Mouse (Mus musculus) embryonic stem cell, embryonic (primary cell): Measurements from ENCODE around the gene Rasa3.

Experiments
- CTCF ChIA-PET, 4 experiments: fragments of 300-600 bp in 2 of 4; fragments of 350-600 bp in 2 of 4; sonication (Branson Sonifier 250); formaldehyde crosslinking; loops; one replicate each; lab custom pipeline; 2022; ENCODE audit warnings: inconsistent platforms in 2 of 4; lab: Charles Lee
- POLR2A ChIA-PET, 4 experiments: fragments of 300-600 bp in 2 of 4; fragments of 350-600 bp in 2 of 4; sonication (Branson Sonifier 250); formaldehyde crosslinking; loops; one replicate each; lab custom pipeline; 2022; ENCODE audit warnings: antibody characterized with exemption in 4 of 4, inconsistent platforms in 1 of 4; lab: Charles Lee

Rasa3 gene

DNA sequence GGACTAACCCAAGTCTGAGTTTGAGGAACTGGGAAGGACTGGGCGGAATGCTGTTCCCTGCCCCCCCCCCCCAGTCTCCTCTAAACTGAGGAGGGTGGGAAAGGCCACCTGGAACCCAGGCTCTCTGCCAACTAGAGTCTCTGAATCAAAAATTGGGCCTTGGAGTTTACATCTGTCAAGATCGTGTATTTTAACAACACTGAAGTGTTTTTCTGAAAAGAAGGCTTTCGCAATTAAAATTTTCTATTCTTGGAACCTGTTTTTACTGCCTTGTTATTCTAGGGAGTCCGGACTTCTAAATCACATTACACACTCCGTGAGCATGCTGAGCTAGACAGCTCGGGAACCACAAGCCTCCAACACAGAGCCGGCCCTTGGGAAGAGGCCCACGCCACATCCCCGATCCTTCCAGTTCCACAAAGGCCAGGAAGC lies 36.9 kb downstream of the Rasa3 start:
- POLR2A ChIA-PET = interaction anchor here in 2 of 4 experiments (0.7 to 1.1 kb wide), 2 partner anchors 15 to 37 kb away, joined by 3 to 4 read pairs; partner anchors contain the start of gene Rasa3 (in 1 of the 2)
- CTCF ChIA-PET = no interaction called here

DNA sequence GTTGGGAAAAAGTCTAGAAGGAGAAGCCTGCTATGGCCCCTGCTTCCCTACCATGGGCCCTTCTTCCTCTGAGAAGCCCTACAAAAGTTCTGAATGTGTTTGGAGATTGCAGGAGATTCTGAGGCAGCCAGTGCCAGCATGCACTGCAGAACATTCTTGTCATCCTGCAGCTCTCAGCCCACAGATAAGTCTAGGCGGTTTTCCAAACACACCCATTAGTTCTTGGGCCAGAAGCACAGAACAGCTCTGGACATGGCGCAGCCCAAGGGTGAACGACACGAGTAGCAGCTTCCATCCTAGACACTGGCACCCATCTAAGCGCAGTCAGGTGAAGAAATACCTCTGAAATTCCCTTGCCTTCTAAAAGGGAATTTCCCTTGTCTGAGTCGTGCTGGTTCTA lies 44.3 kb downstream of the Rasa3 start:
- POLR2A ChIA-PET = interaction anchor here in 1 of 4 experiments (1.0 kb wide), 1 partner anchor 16 kb away, joined by 3 read pairs; no protein-coding TSS in a partner anchor

GRCm38 (mm10) chr8:13632309-13632708 lies 45.1 kb downstream of the Rasa3 start:
- ChIA-PET POLR2A (no interaction called here), CTCF (no interaction called here)

More for the DNA sequence above, 44.3 kb downstream of the Rasa3 start:
- CTCF ChIA-PET = no interaction called here

DNA sequence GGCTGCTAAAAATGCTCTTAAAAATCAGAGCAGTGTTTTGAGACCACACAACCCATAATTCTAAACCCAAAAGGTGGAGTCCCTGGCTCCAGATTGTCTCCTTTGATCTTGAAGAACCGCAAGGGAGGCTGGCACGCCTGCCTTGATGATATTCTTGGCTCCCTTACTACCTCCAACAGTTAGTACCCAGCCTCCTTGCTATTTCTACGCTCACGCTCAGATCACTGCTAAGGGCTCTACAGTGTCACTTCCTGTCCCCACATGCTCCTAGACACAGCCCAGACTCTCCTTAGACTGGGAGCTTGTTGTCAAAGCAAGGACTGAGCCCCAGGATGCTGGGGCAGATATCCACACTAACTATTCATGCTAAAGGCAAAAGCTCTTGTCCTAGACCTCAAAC lies 46.6 kb downstream of the Rasa3 start:
- ChIA-PET CTCF (no interaction called here), POLR2A (interaction anchor here in 2 of 4 experiments (0.9 to 1.5 kb wide), 4 partner anchors 11 to 183 kb away, joined by 3 read pairs; partner anchors contain the start of gene Rasa3 (in 1 of the 2))

DNA sequence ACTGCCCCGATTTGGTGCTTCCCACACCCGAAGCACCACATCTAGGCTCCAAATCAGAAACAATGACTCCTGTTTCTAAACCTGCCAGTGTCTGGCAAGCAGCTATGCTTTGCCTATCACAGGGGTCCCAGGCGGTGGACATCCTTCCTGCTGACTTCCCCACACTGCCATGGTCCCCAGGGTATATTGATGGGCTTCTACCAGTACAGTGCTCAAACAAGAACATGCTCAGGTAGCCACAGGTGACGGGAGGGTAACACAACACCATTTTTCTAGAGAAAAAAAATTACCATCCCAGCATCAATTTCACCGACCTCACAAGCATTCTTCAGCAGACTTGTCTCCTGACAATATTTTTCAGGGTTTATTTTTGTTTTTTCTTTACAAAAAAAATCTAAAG lies 47.2 kb downstream of the Rasa3 start:
- ChIA-PET CTCF (no interaction called here), POLR2A (interaction anchor here in 2 of 4 experiments (0.5 to 1.5 kb wide), 5 partner anchors 11 to 182 kb away, joined by 3 to 4 read pairs (median 3); partner anchors contain the start of gene Rasa3 (in 1 of the 2))

- ChIA-PET CTCF (interaction anchor here in 1 of 4 experiments (0.6 kb wide), 1 partner anchor 159 kb away, joined by 5 read pairs; no protein-coding TSS in a partner anchor), POLR2A (interaction anchor here in 2 of 4 experiments (0.5 to 1.5 kb wide), 4 partner anchors 12 to 53 kb away, joined by 3 to 4 read pairs (median 3); partner anchors contain the start of gene Rasa3 (in 1 of the 2))
Observed at GRCm38 (mm10) chr8:13629351-13630090, 47.9 kb downstream of the Rasa3 start.

DNA sequence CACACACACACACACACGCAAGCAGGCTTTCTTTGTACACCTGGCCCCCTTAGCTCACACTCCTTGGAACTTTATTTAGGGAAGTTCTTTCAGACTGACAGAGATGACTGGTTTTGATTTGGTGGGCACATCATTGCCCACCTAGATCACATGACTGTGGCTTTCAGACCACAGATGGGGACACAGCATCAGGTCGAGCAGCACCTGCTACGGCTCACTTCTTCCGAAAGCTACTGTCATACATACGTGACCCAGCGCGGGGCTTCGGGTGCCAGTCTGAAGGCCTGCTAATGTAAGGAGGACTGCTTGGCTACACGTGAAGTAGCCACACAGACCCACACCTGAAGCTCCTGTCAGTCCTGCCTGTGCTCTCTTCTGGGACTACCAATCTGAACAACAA lies 49.3 kb downstream of the Rasa3 start:
- CTCF ChIA-PET = interaction anchor here in 1 of 4 experiments (0.6 kb wide), 1 partner anchor 103 kb away, joined by 10 read pairs; no protein-coding TSS in a partner anchor
- POLR2A ChIA-PET = interaction anchor here in 2 of 4 experiments (0.6 to 0.7 kb wide), 3 partner anchors 56 to 958 kb away, joined by 3 to 4 read pairs (median 3); no protein-coding TSS in a partner anchor

GRCm38 (mm10) chr8:13627591-13627990 lies 49.8 kb downstream of the Rasa3 start:
- CTCF ChIA-PET = no interaction called here
- POLR2A ChIA-PET = interaction anchor here in 2 of 4 experiments (0.6 to 0.7 kb wide), 2 partner anchors 720 to 957 kb away, joined by 3 read pairs; no protein-coding TSS in a partner anchor

GRCm38 (mm10) chr8:13626114-13626513 lies 51.3 kb downstream of the Rasa3 start:
- ChIA-PET CTCF (no interaction called here), POLR2A (interaction anchor here in 1 of 4 experiments (1.5 to 2.6 kb wide), 2 partner anchors 15 to 77 kb away, joined by 4 to 14 read pairs; no protein-coding TSS in a partner anchor)

DNA sequence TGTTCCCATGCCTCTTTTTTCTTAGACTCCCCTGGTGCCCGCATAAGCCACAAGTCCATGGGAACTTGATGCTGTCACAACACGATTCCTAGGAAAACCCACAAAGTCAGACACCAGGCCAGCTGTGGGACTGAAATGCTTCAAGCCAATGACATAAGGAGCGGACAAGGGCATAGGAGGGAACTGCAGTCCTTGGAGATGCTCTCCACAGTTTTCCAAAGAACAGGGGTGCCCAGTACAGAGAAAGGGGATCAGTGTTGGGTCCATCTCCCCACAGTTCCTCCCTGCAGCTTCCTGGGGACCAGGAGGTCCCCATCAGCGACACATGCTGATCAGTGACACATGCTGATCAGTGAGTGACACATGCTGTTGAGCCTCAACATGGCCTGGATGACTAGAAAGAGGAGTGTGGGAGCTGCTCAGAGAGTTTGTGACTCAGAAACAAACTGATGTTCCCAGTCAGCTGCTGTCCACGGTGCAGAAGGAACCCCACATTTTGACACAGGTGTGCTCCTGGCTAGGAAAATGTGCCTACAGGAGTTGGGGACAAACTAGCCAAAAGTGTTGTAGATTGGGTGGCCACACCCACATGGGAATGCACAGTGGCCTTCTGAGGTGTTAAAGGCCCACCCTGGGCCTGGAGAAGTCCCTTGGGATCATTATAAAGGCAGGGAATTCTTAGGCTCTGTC lies 52.0 kb downstream of the Rasa3 start:
- POLR2A ChIA-PET = interaction anchor here in 1 of 4 experiments (1.1 to 2.6 kb wide), 4 partner anchors 16 to 385 kb away, joined by 3 to 14 read pairs (median 4); no protein-coding TSS in a partner anchor

GRCm38 (mm10) chr8:13624863-13625262 lies 52.5 kb downstream of the Rasa3 start:
- CTCF ChIA-PET = no interaction called here

More for the DNA sequence above, 52.0 kb downstream of the Rasa3 start:
- CTCF ChIA-PET = no interaction called here

GRCm38 (mm10) chr8:13623911-13624421 lies 53.4 kb downstream of the Rasa3 start:
- POLR2A ChIA-PET = interaction anchor here in 1 of 4 experiments (0.7 to 2.6 kb wide), 7 partner anchors 9 to 151 kb away, joined by 3 to 14 read pairs (median 4); partner anchors contain the start of gene Rasa3
- CTCF ChIA-PET = interaction anchor here in 1 of 4 experiments (0.6 to 1.0 kb wide), 2 partner anchors 54 to 168 kb away, joined by 3 read pairs; partner anchors contain the start of gene Rasa3

More at GRCm38 (mm10) chr8:13624863-13625262, 52.5 kb downstream of the Rasa3 start:
- POLR2A ChIA-PET = interaction anchor here in 2 of 4 experiments (0.7 to 2.6 kb wide), 8 partner anchors 10 to 386 kb away, joined by 3 to 14 read pairs (median 4); partner anchors contain the start of gene Rasa3 (in 1 of the 2)

GRCm38 (mm10) chr8:13623038-13623750 lies 54.2 kb downstream of the Rasa3 start:
- ChIA-PET POLR2A (interaction anchor here in 1 of 4 experiments (1.1 to 2.6 kb wide), 3 partner anchors 54 to 151 kb away, joined by 3 to 14 read pairs (median 4); partner anchors contain the start of gene Rasa3), CTCF (interaction anchor here in 1 of 4 experiments (1.0 kb wide), 1 partner anchor 54 kb away, joined by 3 read pairs; the partner anchor contains the start of gene Rasa3)

GRCm38 (mm10) chr8:13620226-13620920 lies 57.0 kb downstream of the Rasa3 start:
- CTCF ChIA-PET = no interaction called here
- POLR2A ChIA-PET = no interaction called here

GRCm38 (mm10) chr8:13616831-13617505 lies 60.4 kb downstream of the Rasa3 start:
- POLR2A ChIA-PET = interaction anchor here in 2 of 4 experiments (1.0 to 1.1 kb wide), 2 partner anchors 13 to 68 kb away, joined by 3 read pairs; no protein-coding TSS in a partner anchor
- CTCF ChIA-PET = no interaction called here

- CTCF ChIA-PET = interaction anchor here in 3 of 4 experiments (0.6 to 1.1 kb wide), 3 partner anchors 12 to 202 kb away, joined by 3 read pairs; no protein-coding TSS in a partner anchor
- POLR2A ChIA-PET = interaction anchor here in 2 of 4 experiments (0.7 to 1.2 kb wide), 2 partner anchors 9 to 212 kb away, joined by 3 to 4 read pairs; no protein-coding TSS in a partner anchor
Observed at GRCm38 (mm10) chr8:13614924-13615391, 62.4 kb downstream of the Rasa3 start.
